10 mouse cellular contexts compared by ENCODE assay signal in the genomic region with DNA sequence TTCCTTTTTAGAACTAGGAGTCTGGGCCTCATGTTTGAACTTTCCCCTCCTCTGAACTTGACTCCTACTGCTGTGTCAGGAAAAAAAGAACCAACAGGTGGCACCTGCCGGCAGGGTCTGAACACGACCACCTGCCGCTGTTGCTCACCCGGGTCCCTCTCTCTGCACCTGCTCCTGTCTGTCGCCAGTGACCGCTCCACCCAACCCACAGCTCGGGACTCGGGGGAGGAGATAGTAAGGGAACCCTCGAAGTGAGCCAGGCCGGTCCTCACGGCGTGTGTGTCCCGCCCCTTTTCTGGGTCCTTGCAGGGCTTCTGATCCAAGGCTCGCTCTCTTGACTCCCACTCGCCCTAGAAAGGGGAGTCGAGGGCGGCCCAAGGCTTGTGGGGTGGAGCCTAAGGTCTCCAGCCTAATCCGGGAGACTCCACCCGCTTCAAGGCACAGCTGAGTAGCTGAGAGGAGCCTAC. TPM values are rescaled to one million over a fixed set of nuclear protein-coding genes. Genes with fewer than 3 reads are reported as not detected.
DNase-seq lines count a peak whose midpoint lies in the region; ATAC-seq and TF ChIP-seq lines count a peak whose summit lies in the region.
"Had no signal": no experiment of that assay in that cellular context is flagged by ENCODE, and none has a peak within 500 bp of the region (broad histone marks: within the 10 kb centered on the region; RNA-seq: fewer than 3 reads in every experiment).

Mamstr (plus strand) TSS at position 417 of the 467 bp plus-strand sequence.

- no peaks in the 10 kb centered on the region for H3K9me3 ChIP-seq in heart, embryonic 14.5 days (ENCODE audit: control insufficient read depth, low read length)
- no peaks in the 10 kb centered on the region for H3K9me3 ChIP-seq in lung, postnatal 0 days (ENCODE audit: low read length)
- 0 out of 2 replicates have a peak, but pooled peaks cover 6% of the 10 kb centered on the region for H3K9me3 ChIP-seq in embryonic facial prominence, embryonic 13.5 days

- no peak for DNase-seq in heart, adult 18-20 months
- DNase-seq in lung, postnatal 0 days (ENCODE audit: low spot score) = no peak
- no peak for DNase-seq in lung, postnatal 14 days
- peak; percentile 50 for DNase-seq in mesoderm, embryonic 11.5 days (ENCODE audit: low read depth, low spot score)
- no peak for DNase-seq in thymus, adult 2 months
- no peak for DNase-seq in thymus, postnatal 25 days

- no peak within 1 kb of the TSS for H3K4me2 ChIP-seq in heart, embryonic 14.5 days (ENCODE audit: low read length)
- no peak within 1 kb of the TSS for H3K4me2 ChIP-seq in lung, postnatal 0 days (replicated peaks; ENCODE audit: low read depth, low read length)
- peak within 1 kb of the TSS; percentile 60 for H3K4me2 ChIP-seq in embryonic facial prominence, embryonic 13.5 days

- no peak for ATAC-seq in heart, embryonic 14.5 days (ENCODE audit: insufficient number of reproducible peaks, insufficient read depth, low FRiP score, low read depth)
- no peak for ATAC-seq in lung, postnatal 0 days
- no peak for ATAC-seq in embryonic facial prominence, embryonic 13.5 days (ENCODE audit: insufficient number of reproducible peaks, insufficient read depth, low FRiP score, low TSS enrichment, low read depth)
- ATAC-seq: inflammation-experienced regulatory T-cells, adult 6 months had no signal

- H3K9ac ChIP-seq in heart, embryonic 14.5 days (ENCODE audit: low read length) = 0 out of 2 replicates have a peak within 1 kb of the TSS, but pooled peaks have one; percentile 16
- no peak within 1 kb of the TSS for H3K9ac ChIP-seq in lung, postnatal 0 days (replicated peaks; ENCODE audit: low read depth)
- H3K9ac ChIP-seq in embryonic facial prominence, embryonic 13.5 days = peak within 1 kb of the TSS; percentile 11; the same call in 1 of the 2 replicates

- peaks cover 24% of the 10 kb centered on the region for H3K36me3 ChIP-seq in heart, embryonic 14.5 days (ENCODE audit: control insufficient read depth, insufficient read depth, low read length)
- H3K36me3 ChIP-seq in lung, postnatal 0 days (ENCODE audit: insufficient read depth, low read length) = no peaks in the 10 kb centered on the region
- peaks cover 11% of the 10 kb centered on the region for H3K36me3 ChIP-seq in embryonic facial prominence, embryonic 13.5 days
- no peaks in the 10 kb centered on the region for H3K36me3 ChIP-seq in thymus, adult 2 months (ENCODE audit: control insufficient read depth, insufficient read depth, low read length)

- no peak for TF ChIP-seq POLR2A in thymus, adult 2 months (IDR thresholded peaks at IDR 0.05; ENCODE audit: control insufficient read depth, extremely low read depth, insufficient read depth, low read length, poor library complexity)

- TF ChIP-seq CTCF in lung, postnatal 0 days (IDR thresholded peaks at IDR 0.05) = no peak
- TF ChIP-seq CTCF in thymus, adult 2 months (IDR thresholded peaks at IDR 0.05; ENCODE audit: borderline replicate concordance, control insufficient read depth, extremely low read depth, insufficient read depth, low read length, poor library complexity) = no peak

- peak within 1 kb of the TSS in 1 of 2 experiments; percentile 61; a peak in 2 of 4 replicates for H3K27ac ChIP-seq in heart, embryonic 14.5 days (replicated peaks in 1 of 2; ENCODE audit: control insufficient read depth in 1 of 2, insufficient read depth in 1 of 2, low read depth in 2 of 2, low read length in 2 of 2)
- peak within 1 kb of the TSS; percentile 38; the same call in 1 of the 2 replicates for H3K27ac ChIP-seq in lung, postnatal 0 days (ENCODE audit: low read length)
- H3K27ac ChIP-seq in embryonic facial prominence, embryonic 13.5 days = peak within 1 kb of the TSS; percentile 95; the same call in 1 of the 2 replicates
- no peak within 1 kb of the TSS for H3K27ac ChIP-seq in thymus, adult 2 months (ENCODE audit: control insufficient read depth, insufficient read depth, low read length)

- TF ChIP-seq EP300 in lung, postnatal 0 days (IDR thresholded peaks at IDR 0.05) = no peak

- 38% methylated on average over 19 of the region's 19 CpGs for WGBS in heart, embryonic 14.5 days
- WGBS in lung, postnatal 0 days = 32% methylated on average over 19 of the region's 19 CpGs
- 17% methylated on average over 19 of the region's 19 CpGs for WGBS in embryonic facial prominence, embryonic 13.5 days
- WGBS in thymus, adult 2 months = 79% methylated on average over 19 of the region's 19 CpGs

- no peaks in the 10 kb centered on the region for H3K27me3 ChIP-seq in heart, embryonic 14.5 days (ENCODE audit: control insufficient read depth, insufficient read depth, low read length)
- H3K27me3 ChIP-seq in lung, postnatal 0 days (replicated peaks; ENCODE audit: insufficient read depth, low read length) = no peaks in the 10 kb centered on the region
- H3K27me3 ChIP-seq in embryonic facial prominence, embryonic 13.5 days = no peaks in the 10 kb centered on the region
- H3K27me3 ChIP-seq in thymus, adult 2 months (ENCODE audit: control insufficient read depth, insufficient read depth, low read length) = no peaks in the 10 kb centered on the region

- no peak within 1 kb of the TSS for H3K4me3 ChIP-seq in heart, embryonic 14.5 days (ENCODE audit: control insufficient read depth in 1 of 2, insufficient read depth in 1 of 2, low read depth in 1 of 2, low read length in 2 of 2)
- H3K4me3 ChIP-seq in lung, postnatal 0 days (ENCODE audit: low read depth, low read length) = no peak within 1 kb of the TSS
- H3K4me3 ChIP-seq in embryonic facial prominence, embryonic 13.5 days = no peak within 1 kb of the TSS
- H3K4me3 ChIP-seq in thymus, adult 2 months (ENCODE audit: control insufficient read depth, insufficient read depth, low read length) = no peak within 1 kb of the TSS

- peaks cover 53 to 61% of the 10 kb centered on the region in 2 experiments for H3K4me1 ChIP-seq in heart, embryonic 14.5 days (ENCODE audit: control insufficient read depth in 2 of 2, insufficient read depth in 2 of 2, low read length in 2 of 2)
- peaks cover 39% of the 10 kb centered on the region for H3K4me1 ChIP-seq in lung, postnatal 0 days (ENCODE audit: insufficient read depth, low read depth, low read length)
- peaks cover 44% of the 10 kb centered on the region for H3K4me1 ChIP-seq in embryonic facial prominence, embryonic 13.5 days
- peaks cover 19% of the 10 kb centered on the region for H3K4me1 ChIP-seq in thymus, adult 2 months (replicated peaks; ENCODE audit: control insufficient read depth, insufficient read depth, low read length)

RNA-seq across cellular contexts. Expression of gene Mamstr, which starts in this region (rescaled TPM):
- 6.2 and 7.6 TPM in 2 replicates for polyA plus RNA-seq in heart, embryonic 14.5 days (2014; fragmentation: Nextera tagmentation; extraction: Ambion mirVana)
- 1 to 10 TPM; 2.4 to 2.6 TPM for total RNA-seq in heart, adult 18-20 months (2021)
- polyA plus RNA-seq in lung, postnatal 0 days (2015; fragmentation: Nextera tagmentation; extraction: Ambion mirVana) = 4.0 and 4.8 TPM in 2 replicates
- polyA plus RNA-seq in embryonic facial prominence, embryonic 13.5 days (2015; fragmentation: Nextera tagmentation; extraction: Ambion mirVana) = 5.2 and 7.8 TPM in 2 replicates
- 3.9 and 4.4 TPM in 2 replicates for polyA plus RNA-seq in thymus, adult 2 months (2012; rRNA removed)
- total RNA-seq: megakaryocyte-erythroid progenitor cell, adult 5-6 weeks had no signal
- polyA plus RNA-seq: inflammation-experienced regulatory T-cells, adult 6 months had no signal
